Mouse (Mus musculus): Measurements from ENCODE around the gene Rnf222.

DNA sequence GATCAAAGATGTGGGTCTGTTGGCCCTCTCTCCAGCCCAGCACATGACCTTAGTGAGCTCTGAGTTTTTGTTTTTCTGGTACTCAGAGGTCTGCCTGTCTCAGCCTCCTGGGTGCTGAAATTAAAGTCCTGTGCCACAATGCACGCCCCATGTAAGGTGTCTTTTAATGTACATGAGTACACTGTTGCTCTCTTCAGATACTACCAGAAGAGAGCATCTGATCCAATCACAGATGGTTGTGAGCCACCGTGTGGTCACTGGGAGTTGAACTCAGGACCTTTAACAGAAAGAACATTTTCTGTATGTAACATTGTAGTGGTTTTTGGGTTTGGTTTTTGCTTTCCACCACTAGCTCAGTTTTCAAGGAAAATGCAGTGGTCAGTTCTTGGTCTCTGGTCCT is 15.4 kb downstream of the Rnf222 start:
- TF ChIP-seq JUN (IDR thresholded peaks at IDR 0.05; ENCODE audit: insufficient read depth, low read depth, low read length) (no peak), JUND (conservative IDR thresholded peaks at IDR 0.05; ENCODE audit: low read depth, low read length) (no peak), CTCF (conservative IDR thresholded peaks at IDR 0.05 in 1 of 2, IDR thresholded peaks at IDR 0.05 in 1 of 2; ENCODE audit: low read depth in 2 of 2, low read length in 2 of 2) (no peak; a peak in 1 of 4 replicates)
